Mouse (Mus musculus) olfactory bulb, adult 2 months (tissue): ENCODE results near the gene Ksr2.

ENCODE experiments used
- CTCF ChIP-seq: fragments of 200-500 bp; IDR thresholded peaks from 2 replicates; pipeline ENCODE4 v1.5.1; 2012; ENCODE audit warnings: low read depth, mild to moderate bottlenecking, low read length, moderate library complexity; ENCODE audit not compliant: insufficient read depth
- POLR2A ChIP-seq: fragments of 200-500 bp; IDR thresholded peaks from 2 replicates; pipeline ENCODE4 v1.6.1; 2012; ENCODE audit warnings: mild to moderate bottlenecking, low read depth, low read length, moderate library complexity; ENCODE audit not compliant: insufficient read depth

GRCm38 (mm10) chr5:117497084-117497483, 83.3 kb downstream of the Ksr2 start:
- TF ChIP-seq POLR2A = no peak
- peak; percentile 34; the same call in 1 of the 2 replicates for TF ChIP-seq CTCF
